Mouse (Mus musculus) intestine, postnatal 0 days (tissue): Measurements from ENCODE around the gene Defa32. TPM values are rescaled to one million over a fixed set of nuclear protein-coding genes. Genes with fewer than 3 reads are reported as not detected.
"Not testable (repeated sequence)": the region's sequence is repeated elsewhere in the genome, so short reads cannot be mapped to it uniquely, and the experiment has no call there.

Experiments used
- ATAC-seq: fragments of 200-750 bp; cut with Nextera tagmentation; 2 replicates; pipeline ENCODE4 v1.8.0; 2017; ENCODE audit warnings: mild to moderate bottlenecking, moderate TSS enrichment, moderate library complexity
- H3K27ac ChIP-seq: fragments of 300-500 bp; sonication (generic); 2 replicates; pipeline ENCODE4 v1.5.1; 2014; ENCODE audit warnings: mild to moderate bottlenecking, low read depth, low read length, moderate library complexity
- H3K27me3 ChIP-seq: fragments of 300-500 bp; sonication (generic); replicated peaks from 2 replicates; pipeline ENCODE4 v1.6.1; 2014; ENCODE audit warnings: low read length, mixed read lengths; ENCODE audit not compliant: control insufficient read depth, insufficient read depth
- H3K36me3 ChIP-seq: fragments of 300-500 bp; sonication (generic); 2 replicates; pipeline ENCODE4 v1.6.1; 2014; ENCODE audit warnings: mild to moderate bottlenecking, moderate library complexity; ENCODE audit not compliant: control insufficient read depth, insufficient read depth
- H3K4me1 ChIP-seq: fragments of 300-500 bp; sonication (generic); replicated peaks from 2 replicates; pipeline ENCODE4 v1.6.1; 2014; ENCODE audit warnings: antibody characterized with exemption, low read length, mixed read lengths; ENCODE audit not compliant: control insufficient read depth, insufficient read depth
- H3K4me2 ChIP-seq: fragments of 300-500 bp; sonication (generic); replicated peaks from 2 replicates; pipeline ENCODE4 v1.6.1; 2014; ENCODE audit warnings: low read depth, mild to moderate bottlenecking, moderate library complexity
- H3K4me3 ChIP-seq: fragments of 300-500 bp; sonication (generic); 2 replicates; pipeline ENCODE4 v1.5.1; 2014; ENCODE audit warnings: low read depth, low read length
- H3K9ac ChIP-seq: fragments of 300-500 bp; sonication (generic); 2 replicates; pipeline ENCODE4 v1.6.1; 2014; ENCODE audit warnings: mild to moderate bottlenecking, low read depth, low read length
- H3K9me3 ChIP-seq: fragments of 300-500 bp; sonication (generic); 2 replicates; pipeline ENCODE4 v1.6.1; 2016; ENCODE audit warnings: mixed run types; ENCODE audit not compliant: control insufficient read depth
- WGBS: fragments of 180-500 bp; shearing (Covaris S2); extraction: QIAGEN DNeasy Blood & Tissue Kit; methylation state at CpG from one replicate; pipeline ENCODE4 v1.1.7; 2014; 5-methylcytosine and 5-hydroxymethylcytosine counted together
- polyA plus RNA-seq: library from polyadenylated mRNA; unstranded; fragments of >200 nt; fragmentation: Nextera tagmentation; extraction: Ambion mirVana; gene quantifications from 2 replicates; pipeline ENCODE4 v1.2.1, GENCODE M21; 2015

Gene Defa32
- not detected in 2 replicates for polyA plus RNA-seq

- H3K4me3 ChIP-seq, H3K4me1 ChIP-seq, H3K36me3 ChIP-seq, H3K9ac ChIP-seq, H3K27me3 ChIP-seq, H3K9me3 ChIP-seq, ATAC-seq, H3K27ac ChIP-seq, H3K4me2 ChIP-seq: not testable (repeated sequence)
- WGBS = no CpG with 5 or more reads among the region's 2 CpGs
Observed at GRCm38 (mm10) chr8:21528732-21529131, at the start of gene Defa32. Gene Defa32, plus strand, starts transcription at chr8:21529032.

- H3K9me3 ChIP-seq, H3K4me2 ChIP-seq, H3K36me3 ChIP-seq, H3K27me3 ChIP-seq, H3K27ac ChIP-seq, ATAC-seq, H3K4me1 ChIP-seq, H3K9ac ChIP-seq, H3K4me3 ChIP-seq: not testable (repeated sequence)
- no CpG with 5 or more reads among the region's 2 CpGs for WGBS
Observed at GRCm38 (mm10) chr8:21508958-21509357, 19.9 kb upstream of the Defa32 start, which contains the start of gene Defa20. Gene Defa20, plus strand, starts transcription at chr8:21509258.

- H3K4me2 ChIP-seq, H3K9me3 ChIP-seq, H3K36me3 ChIP-seq, H3K9ac ChIP-seq, H3K4me1 ChIP-seq, H3K27me3 ChIP-seq, H3K4me3 ChIP-seq, H3K27ac ChIP-seq, ATAC-seq: not testable (repeated sequence)
- no CpG with 5 or more reads among the region's 1 CpGs for WGBS
Observed at GRCm38 (mm10) chr8:21565086-21565485, 36.3 kb downstream of the Defa32 start, which contains the start of gene Defa37. Gene Defa37, plus strand, starts transcription at chr8:21565386.

Other genes starting within 250 kb of the Defa32 start
- not detected in 2 replicates for gene Defa27, start 213.5 kb upstream of the Defa32 start, polyA plus RNA-seq
- gene Defa29, start 202.0 kb upstream of the Defa32 start, polyA plus RNA-seq = not detected in 2 replicates
- gene Defa2, start 150.5 kb upstream of the Defa32 start, polyA plus RNA-seq = 0.35 TPM in 1 of 2 replicates, not detected in the other
- not detected in 2 replicates for gene Defa33, start 137.2 kb upstream of the Defa32 start, polyA plus RNA-seq
- 2.9 TPM in 1 of 2 replicates, not detected in the other for gene Defa36, start 101.6 kb upstream of the Defa32 start, polyA plus RNA-seq
- gene Gm7849, start 72.5 kb upstream of the Defa32 start, polyA plus RNA-seq = 2.2 and 2.3 TPM in 2 replicates
- gene Defa20, start 19.8 kb upstream of the Defa32 start, polyA plus RNA-seq = 1.1 and 1.4 TPM in 2 replicates
- 2.1 TPM in 1 of 2 replicates, not detected in the other for gene Defa37, start 36.4 kb downstream of the Defa32 start, polyA plus RNA-seq
- gene Defa28, start 54.0 kb downstream of the Defa32 start, polyA plus RNA-seq = not detected in 2 replicates
- 1.6 and 2.7 TPM in 2 replicates for gene Gm7861, start 65.5 kb downstream of the Defa32 start, polyA plus RNA-seq
- gene Defa26, start 89.2 kb downstream of the Defa32 start, polyA plus RNA-seq = 0.76 and 0.99 TPM in 2 replicates
- gene Defa17, start 126.7 kb downstream of the Defa32 start, polyA plus RNA-seq = 298 and 318 TPM in 2 replicates
- gene Defa34, start 136.8 kb downstream of the Defa32 start, polyA plus RNA-seq = not detected in 2 replicates
- 0.69 and 1.0 TPM in 2 replicates for gene AY761184, start 174.6 kb downstream of the Defa32 start, polyA plus RNA-seq
- 749 and 750 TPM in 2 replicates for gene Defa24, start 205.5 kb downstream of the Defa32 start, polyA plus RNA-seq